Mouse (Mus musculus) stomach, embryonic 15.5 days (tissue): ENCODE data around the gene Rufy1. TPM values are rescaled to one million over a fixed set of nuclear protein-coding genes. Genes with fewer than 3 reads are reported as not detected.

Experiments
- ATAC-seq: fragments of 200-750 bp; cut with Nextera tagmentation; 2 replicates; pipeline ENCODE4 v1.8.0; 2017; ENCODE audit warnings: low read depth, moderate number of reproducible peaks, moderate TSS enrichment; ENCODE audit not compliant: insufficient read depth, low FRiP score
- H3K27ac ChIP-seq: fragments of 300-500 bp; sonication (generic); 2 replicates; pipeline ENCODE4 v1.5.1; 2015; ENCODE audit warnings: mild to moderate bottlenecking, inconsistent platforms
- H3K27me3 ChIP-seq: fragments of 300-500 bp; sonication (generic); replicated peaks from 2 replicates; pipeline ENCODE4 v1.6.1; 2015; ENCODE audit warnings: inconsistent platforms
- H3K36me3 ChIP-seq: fragments of 300-500 bp; sonication (generic); 2 replicates; pipeline ENCODE4 v1.6.1; 2015; ENCODE audit warnings: inconsistent platforms
- H3K4me1 ChIP-seq: fragments of 300-500 bp; sonication (generic); 2 replicates; pipeline ENCODE4 v1.6.1; 2015; ENCODE audit warnings: inconsistent platforms
- H3K4me2 ChIP-seq: fragments of 300-500 bp; sonication (generic); 2 replicates; pipeline ENCODE4 v1.6.1; 2015; ENCODE audit warnings: mild to moderate bottlenecking, inconsistent platforms
- H3K4me3 ChIP-seq: fragments of 300-500 bp; sonication (generic); replicated peaks from 2 replicates; pipeline ENCODE4 v1.5.1; 2015; ENCODE audit warnings: inconsistent platforms
- H3K9ac ChIP-seq: fragments of 300-500 bp; sonication (generic); 2 replicates; pipeline ENCODE4 v1.6.1; 2015; ENCODE audit warnings: inconsistent platforms
- H3K9me3 ChIP-seq: fragments of 300-500 bp; sonication (generic); 2 replicates; pipeline ENCODE4 v1.6.1; 2016; ENCODE audit warnings: inconsistent platforms
- WGBS: fragments of 180-500 bp; shearing (Covaris S2); methylation state at CpG from one replicate; pipeline ENCODE4 v1.1.7; 2015; 5-methylcytosine and 5-hydroxymethylcytosine counted together
- polyA plus RNA-seq: library from polyadenylated mRNA; unstranded; fragments of >200 nt; fragmentation: Nextera tagmentation; extraction: Ambion mirVana; gene quantifications from 2 replicates; pipeline ENCODE4 v1.2.1, GENCODE M21; 2015

The Rufy1 gene
- polyA plus RNA-seq, 1 experiment from 2014 or later: 20.5 TPM

DNA sequence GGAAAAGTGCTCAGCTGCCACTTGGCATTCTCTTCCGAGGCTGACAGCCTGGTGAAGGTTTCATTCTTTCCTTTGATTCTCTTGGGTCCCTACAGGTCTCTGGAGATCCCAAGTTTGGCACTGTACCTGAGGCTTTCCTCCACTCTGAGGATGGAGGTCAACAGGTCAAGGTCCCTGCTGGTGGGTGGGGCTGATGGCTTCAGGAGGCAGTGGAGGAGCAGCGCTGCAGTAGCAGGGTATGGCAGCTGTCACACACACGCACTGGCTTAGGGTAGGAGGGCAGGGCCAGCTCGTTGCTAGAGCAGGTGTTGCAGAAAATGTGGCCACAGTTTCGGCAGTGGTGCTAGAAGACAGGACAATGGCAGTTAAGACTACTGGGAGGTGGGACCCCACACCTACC lies 41.3 kb downstream of the Rufy1 start:
- Histone ChIP-seq H3K4me1 (no peaks in the 10 kb centered on the region), H3K4me3 (no peak overlapping the region), H3K27ac (no peak overlapping the region), H3K27me3 (no peaks in the 10 kb centered on the region), H3K9ac (no peak overlapping the region), H3K36me3 (peaks cover 34% of the 10 kb centered on the region), H3K4me2 (no peak overlapping the region), H3K9me3 (no peaks in the 10 kb centered on the region)
- ATAC-seq: no peak
- WGBS: 68% methylated on average over 5 of the region's 5 CpGs

DNA sequence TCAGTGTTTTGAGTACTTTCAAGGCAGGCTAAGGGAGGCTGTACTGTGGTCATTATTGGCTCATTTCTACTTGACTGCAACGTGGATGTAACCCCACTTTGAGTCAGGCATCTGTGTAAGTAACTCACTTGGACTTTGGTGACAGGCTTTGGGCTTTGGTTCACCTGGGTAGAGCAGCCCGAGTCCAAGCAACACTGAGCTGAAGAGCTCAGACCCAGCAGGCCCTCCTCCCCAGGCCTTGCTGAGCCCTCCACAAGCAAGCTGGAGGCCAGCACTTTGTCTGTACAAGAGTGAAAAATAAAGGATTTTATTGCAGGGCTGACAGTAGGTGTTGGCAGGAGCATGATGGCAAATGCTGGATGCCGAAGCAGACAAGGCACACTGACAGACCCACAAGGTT lies 41.9 kb downstream of the Rufy1 start:
- Histone ChIP-seq H3K4me3 (no peak overlapping the region), H3K36me3 (peaks cover 37% of the 10 kb centered on the region), H3K4me2 (no peak overlapping the region), H3K27me3 (no peaks in the 10 kb centered on the region), H3K9me3 (no peaks in the 10 kb centered on the region), H3K4me1 (no peaks in the 10 kb centered on the region), H3K27ac (no peak overlapping the region), H3K9ac (no peak overlapping the region)
- ATAC-seq: no peak
- WGBS: 63% methylated on average over 3 of the region's 3 CpGs

DNA sequence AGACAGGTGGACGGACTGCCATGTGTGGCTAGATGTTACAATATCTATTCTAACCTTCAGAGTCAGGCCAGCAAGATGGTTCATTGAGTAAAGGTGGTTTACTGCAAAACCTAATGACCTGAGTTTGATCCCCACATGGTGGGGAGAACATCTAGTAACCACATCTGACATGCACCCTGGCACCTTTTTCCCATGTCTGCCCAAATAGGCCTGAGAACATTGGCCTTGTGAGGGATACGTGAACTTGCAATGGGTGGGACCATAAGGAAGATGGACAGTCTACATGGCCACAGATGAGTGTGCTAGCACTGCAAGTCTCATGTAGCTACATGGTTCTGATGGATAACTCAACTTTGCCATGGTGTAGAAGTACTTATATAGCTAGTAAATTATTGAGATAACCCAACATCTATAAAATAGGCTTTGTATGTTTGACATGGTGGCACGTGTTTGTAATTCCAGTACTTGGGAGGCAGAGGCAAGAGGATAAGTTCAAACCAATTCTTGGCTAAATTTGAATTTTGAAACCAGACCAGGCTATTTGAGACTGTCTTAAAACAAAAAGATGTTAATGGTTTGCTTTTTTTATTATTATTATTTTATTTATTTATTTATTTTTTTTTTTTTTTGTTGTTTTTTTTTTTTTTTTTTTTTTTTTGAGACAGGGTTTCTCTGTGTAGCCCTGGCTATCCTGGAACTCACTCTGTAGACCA lies 42.6 kb downstream of the Rufy1 start:
- 90% methylated on average over 3 of the region's 3 CpGs for WGBS
- ATAC-seq: no peak
- H3K27ac ChIP-seq: no peak overlapping the region
- H3K4me2 ChIP-seq: no peak overlapping the region
- no peak overlapping the region for H3K4me3 ChIP-seq
- H3K36me3 ChIP-seq: peaks cover 40% of the 10 kb centered on the region
- no peaks in the 10 kb centered on the region for H3K9me3 ChIP-seq
- no peaks in the 10 kb centered on the region for H3K4me1 ChIP-seq
- H3K27me3 ChIP-seq: no peaks in the 10 kb centered on the region
- H3K9ac ChIP-seq: no peak overlapping the region

DNA sequence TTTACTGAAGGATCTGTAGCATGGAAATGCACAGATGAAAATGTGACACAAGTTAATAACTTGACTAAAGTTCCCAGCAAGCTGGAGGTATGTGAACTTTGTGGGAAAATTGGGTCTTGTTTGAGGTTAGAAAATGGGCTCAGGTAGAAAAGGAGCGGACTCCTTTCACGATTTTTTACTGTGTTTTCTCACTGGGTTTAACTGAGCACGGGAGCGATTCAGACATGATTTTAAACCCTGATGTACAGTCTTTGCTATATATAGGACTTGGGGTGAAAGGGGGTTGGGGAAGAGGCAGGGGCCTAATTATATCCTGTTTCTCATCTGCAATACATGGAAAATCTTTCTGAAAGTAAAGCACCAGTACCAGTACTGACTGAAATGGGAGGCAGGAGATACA lies 43.2 kb downstream of the Rufy1 start:
- Histone ChIP-seq H3K4me3 (no peak overlapping the region), H3K9me3 (no peaks in the 10 kb centered on the region), H3K4me1 (no peaks in the 10 kb centered on the region), H3K4me2 (no peak overlapping the region), H3K9ac (no peak overlapping the region), H3K27me3 (no peaks in the 10 kb centered on the region), H3K27ac (no peak overlapping the region), H3K36me3 (peaks cover 41% of the 10 kb centered on the region)
- ATAC-seq: no peak
- WGBS: 77% methylated on average over 4 of the region's 4 CpGs

DNA sequence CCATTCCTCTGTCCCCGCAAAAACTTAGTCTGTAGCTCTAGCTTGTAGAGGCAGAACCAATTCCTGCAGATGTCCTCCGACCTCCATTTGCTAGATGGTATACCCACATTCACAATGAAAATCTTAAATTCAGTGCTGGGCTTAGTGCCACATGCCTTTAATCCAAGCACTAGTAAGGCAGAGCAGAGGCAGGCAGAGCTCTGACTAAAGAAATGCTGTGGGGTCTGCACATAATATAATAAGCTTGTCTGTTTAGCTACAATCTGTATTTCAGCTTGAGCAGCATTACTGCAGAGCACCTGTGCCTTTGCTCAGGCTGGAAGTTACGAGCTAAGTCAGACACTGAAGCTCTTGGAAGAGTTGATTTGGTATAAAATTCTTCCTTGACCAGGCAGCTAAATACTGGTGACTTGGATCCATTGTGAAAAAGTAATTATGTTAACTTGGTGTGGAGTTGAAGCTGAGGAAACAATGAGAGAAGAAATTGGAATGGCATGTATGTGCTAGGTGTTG lies 43.7 kb downstream of the Rufy1 start:
- Histone ChIP-seq H3K4me1 (no peaks in the 10 kb centered on the region), H3K36me3 (peaks cover 44% of the 10 kb centered on the region), H3K9ac (no peak overlapping the region), H3K4me2 (no peak overlapping the region), H3K4me3 (no peak overlapping the region), H3K9me3 (no peaks in the 10 kb centered on the region), H3K27me3 (no peaks in the 10 kb centered on the region), H3K27ac (no peak overlapping the region)
- WGBS: 77% methylated on average over 3 of the region's 3 CpGs
- no peak for ATAC-seq

DNA sequence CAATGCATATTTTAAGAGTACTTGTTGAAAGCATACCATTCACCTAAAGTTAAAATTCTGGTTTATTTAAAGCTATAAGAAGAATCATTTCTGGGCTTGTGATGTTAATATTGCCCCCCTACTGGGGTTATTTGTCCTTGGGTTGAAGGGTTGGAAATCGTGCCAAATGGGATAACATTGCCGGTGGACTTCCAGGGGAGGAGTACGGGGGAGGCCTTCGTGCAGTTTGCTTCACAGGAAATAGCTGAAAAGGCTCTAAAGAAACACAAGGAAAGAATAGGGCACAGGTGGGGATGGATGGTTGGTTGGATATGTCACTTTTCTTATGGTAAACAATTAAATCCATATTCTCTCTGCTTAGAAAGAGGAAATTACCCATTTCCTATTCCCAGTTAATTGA lies 49.6 kb downstream of the Rufy1 start:
- ATAC-seq: no peak
- H3K4me2 ChIP-seq: peak overlapping the region; percentile 38
- WGBS: 16% methylated on average over 4 of the region's 4 CpGs
- no peak overlapping the region for H3K27ac ChIP-seq
- no peak overlapping the region; the same call in 1 of the 2 replicates for H3K4me3 ChIP-seq
- no peaks in the 10 kb centered on the region for H3K9me3 ChIP-seq
- peaks cover 31% of the 10 kb centered on the region for H3K36me3 ChIP-seq
- no peaks in the 10 kb centered on the region for H3K27me3 ChIP-seq
- no peak overlapping the region for H3K9ac ChIP-seq
- H3K4me1 ChIP-seq: peaks cover 5% of the 10 kb centered on the region

DNA sequence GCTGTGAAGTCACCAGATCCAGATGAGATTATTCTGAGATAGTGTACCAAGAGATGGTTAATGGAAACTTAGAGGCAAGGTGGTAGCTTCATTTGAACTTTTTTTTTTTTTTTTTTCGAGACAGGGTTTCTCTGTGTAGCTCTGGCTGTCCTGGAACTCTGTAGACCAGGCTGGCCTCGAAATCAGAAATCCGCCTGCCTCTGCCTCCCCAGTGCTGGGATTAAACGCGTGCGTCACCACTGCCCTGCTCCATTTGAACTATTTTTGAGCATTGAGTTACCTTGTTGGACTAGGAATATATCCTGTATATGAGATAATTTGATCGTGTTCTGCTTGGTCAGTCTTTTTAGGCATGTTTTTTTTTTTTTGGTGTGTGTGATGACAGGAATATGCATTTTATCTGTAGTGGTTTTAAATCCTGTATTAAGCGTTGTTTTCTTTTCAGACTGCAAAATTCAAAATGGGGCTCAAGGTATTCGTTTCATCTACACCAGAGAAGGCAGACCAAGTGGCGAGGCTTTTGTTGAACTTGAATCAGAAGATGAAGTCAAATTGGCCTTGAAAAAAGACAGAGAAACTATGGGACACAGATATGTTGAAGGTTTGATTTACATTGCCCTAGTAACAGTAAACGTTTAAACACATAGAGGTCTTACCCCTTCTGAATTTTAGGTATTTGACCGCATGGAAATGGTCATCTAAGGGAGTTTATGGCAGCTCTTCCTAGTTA lies 51.7 kb downstream of the Rufy1 start:
- Histone ChIP-seq H3K9me3 (no peaks in the 10 kb centered on the region), H3K4me2 (peak overlapping the region; percentile 74), H3K9ac (no peak overlapping the region), H3K27ac (peak overlapping the region; percentile 100; the same call in 1 of the 2 replicates), H3K4me3 (peak overlapping the region; percentile 99), H3K27me3 (no peaks in the 10 kb centered on the region), H3K36me3 (peaks cover 19% of the 10 kb centered on the region), H3K4me1 (peaks cover 8% of the 10 kb centered on the region)
- ATAC-seq: no peak
- WGBS: 48% methylated on average over 12 of the region's 12 CpGs

DNA sequence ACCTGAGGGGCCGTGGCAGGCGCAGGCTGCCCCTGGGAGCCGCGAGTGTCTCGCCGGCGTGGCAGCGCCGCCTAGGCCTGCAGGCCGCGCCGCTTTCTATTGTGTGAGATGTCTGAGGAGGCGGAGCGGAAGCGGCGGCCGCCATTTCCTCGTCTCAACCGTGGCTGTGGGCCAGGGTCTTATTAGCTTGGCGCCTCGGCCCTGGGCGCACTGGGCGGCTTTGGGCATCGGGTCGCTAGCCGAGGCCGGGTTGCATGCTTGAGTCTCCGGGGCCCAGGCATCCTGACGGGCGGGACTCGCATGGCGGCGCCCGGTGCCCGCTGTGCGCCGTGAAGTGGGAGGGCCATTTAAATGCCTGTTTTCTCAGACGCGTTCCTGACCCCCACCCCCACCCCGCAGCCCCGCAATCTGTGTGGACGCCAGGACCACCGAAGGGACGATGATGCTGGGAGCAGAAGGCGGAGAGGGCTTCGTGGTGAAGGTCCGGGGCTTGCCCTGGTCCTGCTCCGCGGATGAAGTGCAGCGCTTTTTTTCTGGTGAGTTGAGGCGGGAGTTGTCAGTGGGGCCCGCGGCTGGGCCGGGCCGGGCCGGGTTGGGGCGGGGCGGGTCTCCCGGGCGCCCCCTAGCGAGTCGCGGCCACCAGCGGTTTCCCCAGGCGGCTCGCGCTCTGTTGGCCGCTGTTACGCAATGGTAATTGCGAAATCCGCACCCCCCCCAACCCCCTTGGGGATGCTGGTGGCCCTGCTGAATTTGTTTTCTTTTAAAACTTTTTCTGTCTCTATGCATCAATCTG lies 52.8 kb downstream of the Rufy1 start:
- peaks cover 14% of the 10 kb centered on the region for H3K36me3 ChIP-seq
- peak overlapping the region; percentile 74 for H3K4me2 ChIP-seq
- H3K4me1 ChIP-seq: peaks cover 8% of the 10 kb centered on the region
- H3K27me3 ChIP-seq: no peaks in the 10 kb centered on the region
- no peaks in the 10 kb centered on the region for H3K9me3 ChIP-seq
- H3K27ac ChIP-seq: peak overlapping the region; percentile 100
- peak; percentile 77 for ATAC-seq
- H3K9ac ChIP-seq: peak overlapping the region; percentile 100
- WGBS: under 1% methylated on average over 70 of the region's 71 CpGs
- H3K4me3 ChIP-seq: peak overlapping the region; percentile 99

DNA sequence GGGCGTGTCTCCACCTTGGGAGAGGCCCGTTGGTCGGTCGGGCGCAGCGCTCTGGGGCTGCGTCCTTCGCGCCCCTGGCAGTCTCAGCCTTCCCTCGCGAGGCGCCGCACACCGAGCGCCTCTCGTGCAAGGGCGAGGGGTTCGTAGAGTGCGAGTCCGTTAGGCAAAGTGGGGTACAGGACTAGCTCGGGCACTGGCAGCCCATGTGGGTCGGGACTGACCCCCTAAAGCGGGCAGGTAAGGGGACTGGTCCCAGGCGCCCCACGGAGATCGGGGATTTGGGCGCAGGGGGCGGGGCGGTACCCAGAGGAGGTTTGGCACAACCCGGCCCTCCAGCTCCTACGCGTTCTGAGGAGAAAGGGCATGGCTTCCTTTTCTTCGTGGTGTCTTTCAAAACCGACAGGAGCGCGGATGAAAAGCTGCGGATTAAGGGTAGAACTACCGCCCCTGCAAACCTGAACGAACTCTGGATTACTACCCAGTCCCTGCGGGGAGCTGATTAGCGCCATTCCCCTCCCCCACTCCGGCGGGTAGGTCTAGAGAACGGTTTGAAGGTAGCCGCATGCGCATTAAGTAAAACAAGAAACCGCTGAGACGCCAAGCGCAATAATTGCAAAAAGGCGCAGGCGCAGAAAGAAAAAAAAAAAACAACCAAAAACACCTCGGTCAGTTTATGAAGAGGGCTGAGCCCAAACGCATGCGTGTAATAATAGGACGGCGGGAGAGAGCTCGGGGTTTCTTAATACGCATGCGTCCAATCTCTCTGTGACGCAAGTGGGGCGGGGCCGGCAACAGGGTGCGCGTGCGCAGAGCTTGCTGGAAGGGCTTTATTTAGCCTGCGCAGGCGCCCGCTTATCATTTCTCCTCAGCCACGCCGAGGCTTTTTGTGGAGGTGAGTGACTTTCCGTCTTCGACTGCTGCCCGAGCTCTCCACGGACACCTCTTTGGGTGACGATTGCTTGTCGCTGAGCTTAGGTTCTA lies 53.7 kb downstream of the Rufy1 start, which contains the start of gene Hnrnph1:
Gene Hnrnph1 (plus strand): TSS at position 80 of the 981 bp plus-strand sequence.
- peaks cover 8% of the 10 kb centered on the region; the same call in 1 of the 2 replicates for H3K36me3 ChIP-seq
- H3K27me3 ChIP-seq: no peaks in the 10 kb centered on the region
- H3K4me2 ChIP-seq: peak within 1 kb of the TSS; percentile 95
- peak within 1 kb of the TSS; percentile 99 for H3K4me3 ChIP-seq
- peak within 1 kb of the TSS; percentile 100 for H3K27ac ChIP-seq
- ATAC-seq: peak; percentile 89
- peaks cover 8% of the 10 kb centered on the region for H3K4me1 ChIP-seq
- under 1% methylated on average over 76 of the region's 76 CpGs for WGBS
- peak within 1 kb of the TSS; percentile 100 for H3K9ac ChIP-seq
- H3K9me3 ChIP-seq: no peaks in the 10 kb centered on the region

DNA sequence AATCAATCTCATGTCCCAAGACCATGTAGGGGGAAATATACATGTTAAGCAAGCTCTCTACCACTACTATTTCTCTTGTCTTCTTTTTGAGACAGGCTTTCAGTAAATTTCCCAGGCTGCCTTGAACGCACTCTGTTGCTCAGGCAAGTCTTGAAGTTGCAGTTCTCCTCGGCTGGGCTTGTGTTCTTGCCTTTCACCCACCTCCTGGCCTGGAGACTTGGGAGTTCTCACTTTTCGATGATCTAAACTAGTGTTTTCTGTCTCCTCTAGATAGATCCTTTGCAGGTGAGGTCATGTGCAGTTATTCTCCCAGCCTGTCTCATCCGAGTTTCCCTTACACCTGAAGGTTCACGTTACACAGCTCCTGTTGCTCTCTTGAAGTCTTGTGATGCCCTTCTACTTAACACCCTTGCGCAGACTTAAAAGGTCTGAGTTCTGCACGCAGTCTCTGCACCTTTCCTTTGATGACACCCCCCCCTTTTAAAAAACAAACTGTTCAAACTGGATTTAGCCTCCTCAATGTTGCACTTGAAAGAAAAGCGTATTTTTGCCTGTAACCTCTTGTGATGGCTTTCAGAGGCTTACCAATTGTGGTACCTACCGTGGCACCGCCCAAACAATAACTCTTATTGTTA lies 54.7 kb downstream of the Rufy1 start:
- Histone ChIP-seq H3K4me1 (peaks cover 8% of the 10 kb centered on the region), H3K27me3 (no peaks in the 10 kb centered on the region), H3K4me2 (peak overlapping the region; percentile 95), H3K27ac (peak overlapping the region; percentile 100), H3K36me3 (peaks cover 8% of the 10 kb centered on the region; the same call in 1 of the 2 replicates), H3K9ac (peak overlapping the region; percentile 70; the same call in 1 of the 2 replicates), H3K9me3 (no peaks in the 10 kb centered on the region), H3K4me3 (peak overlapping the region; percentile 99)
- ATAC-seq: no peak
- 27% methylated on average over 10 of the region's 10 CpGs for WGBS
